Mouse (Mus musculus): ENCODE data around the gene Tbcd.

GRCm38 (mm10) chr11:121645394-121645793, 193.6 kb downstream of the Tbcd start:
- TF ChIP-seq CTCF (IDR thresholded peaks at IDR 0.05; ENCODE audit: borderline replicate concordance, extremely low read depth, insufficient read depth, insufficient read length) (no peak), POLR2A (IDR thresholded peaks at IDR 0.05; ENCODE audit: borderline replicate concordance, extremely low read depth, insufficient read depth, insufficient read length, poor library complexity, severe bottlenecking) (no peak)

Data from brain, embryonic 14.5 days (tissue).